Mouse (Mus musculus) liver, adult 2 months (tissue): ENCODE results near the gene Itih3. TPM values are rescaled to one million over a fixed set of nuclear protein-coding genes. Genes with fewer than 3 reads are reported as not detected.

Experiments
- DNase-seq: peaks from one replicate; pipeline ENCODE4 v3.0.0-alpha.2; 2011; ENCODE audit warnings: low read depth, low spot score; ENCODE audit errors: extremely low read depth
- H3K27ac ChIP-seq: fragments of 200-500 bp; replicated peaks from 2 replicates; pipeline ENCODE4 v1.5.1; 2012; ENCODE audit warnings: low read depth, mild to moderate bottlenecking, control low read depth, inconsistent platforms, low read length; ENCODE audit not compliant: insufficient read depth
- H3K27me3 ChIP-seq: fragments of 200-500 bp; 2 replicates; pipeline ENCODE4 v1.6.1; 2012; ENCODE audit warnings: mild to moderate bottlenecking, moderate library complexity, low read length, inconsistent platforms; ENCODE audit not compliant: control insufficient read depth, insufficient read depth
- H3K36me3 ChIP-seq: fragments of 200-500 bp; 2 replicates; pipeline ENCODE4 v1.6.1; 2012; ENCODE audit warnings: low read length, inconsistent platforms; ENCODE audit not compliant: control insufficient read depth, insufficient read depth
- H3K4me1 ChIP-seq: fragments of 200-500 bp; 2 replicates; pipeline ENCODE4 v1.6.1; 2011; ENCODE audit warnings: low read length; ENCODE audit not compliant: control insufficient read depth, insufficient read depth
- H3K4me3 ChIP-seq: fragments of 200-500 bp; 2 replicates; pipeline ENCODE4 v1.5.1; 2011; ENCODE audit warnings: low read depth, mild to moderate bottlenecking, control low read depth, low read length, moderate library complexity; ENCODE audit not compliant: insufficient read depth
- H3K79me2 ChIP-seq: fragments of 200-500 bp; 2 replicates; pipeline ENCODE4 v1.6.1; 2012; ENCODE audit warnings: inconsistent platforms, mild to moderate bottlenecking, low read length, moderate library complexity; ENCODE audit not compliant: control insufficient read depth, insufficient read depth
- H3K9ac ChIP-seq: fragments of 200-500 bp; 2 replicates; pipeline ENCODE4 v1.6.1; 2012; ENCODE audit warnings: low read depth, mild to moderate bottlenecking, control low read depth, inconsistent platforms, low read length
- CTCF ChIP-seq: fragments of 200-500 bp; IDR thresholded peaks from 2 replicates; pipeline ENCODE4 v1.5.1; 2011; ENCODE audit warnings: low read depth, low read length, control low read depth
- POLR2A ChIP-seq: fragments of 200-500 bp; IDR thresholded peaks from 2 replicates; pipeline ENCODE4 v1.6.1; 2011; ENCODE audit warnings: low read length, control low read depth; ENCODE audit not compliant: insufficient read depth; ENCODE audit errors: extremely low read depth
- WGBS: fragments of 180-500 bp; shearing (Covaris S2); methylation state at CpG from one replicate; pipeline ENCODE4 v1.1.7; 2018; 5-methylcytosine and 5-hydroxymethylcytosine counted together
- polyA plus RNA-seq: library from polyadenylated mRNA; depleted of rRNA; stranded (reverse); fragments of >200 nt; gene quantifications from 2 replicates; pipeline ENCODE4 v1.2.3, GENCODE M21; 2012
- total RNA-seq: library from RNA; depleted of rRNA; stranded (reverse); fragments of >200 nt; gene quantifications from 2 replicates; pipeline ENCODE4 v1.2.3, GENCODE M21; 2014

The Itih3 gene
- total and polyA plus RNA-seq, 2 experiments: 492 to 603 TPM

DNA sequence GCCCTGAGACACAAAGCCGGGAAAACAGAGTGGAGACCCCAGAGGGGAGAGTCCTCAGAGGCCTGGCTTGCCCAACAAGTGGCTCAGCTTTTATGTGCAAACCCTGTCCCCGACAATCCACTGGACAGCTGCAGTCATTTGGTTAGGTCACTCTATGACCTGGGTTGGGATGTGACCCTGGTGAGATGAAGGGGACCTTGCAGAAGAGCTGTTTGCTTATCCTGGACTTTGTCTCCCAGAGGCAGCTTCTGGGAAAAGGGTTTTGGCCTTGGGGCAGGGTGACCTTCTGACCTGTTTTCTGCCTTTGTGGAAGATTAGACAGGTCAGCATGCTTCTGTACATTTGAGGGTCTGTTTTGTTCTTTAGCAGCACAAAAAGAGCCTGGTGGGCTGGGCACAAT lies 21.2 kb upstream of the Itih3 start:
- 8% methylated on average over 2 of the region's 2 CpGs for WGBS
- TF ChIP-seq CTCF (no peak), POLR2A (no peak)
- Histone ChIP-seq H3K27me3 (no peaks in the 10 kb centered on the region), H3K27ac (peak overlapping the region; percentile 98), H3K79me2 (peaks cover 9% of the 10 kb centered on the region; the same call in 1 of the 2 replicates), H3K9ac (peak overlapping the region; percentile 67), H3K36me3 (0 out of 2 replicates have a peak, but pooled peaks cover 1% of the 10 kb centered on the region), H3K4me3 (peak overlapping the region; percentile 10; the same call in 1 of the 2 replicates), H3K4me1 (peaks cover 40% of the 10 kb centered on the region)
- peak; percentile 99 for DNase-seq

DNA sequence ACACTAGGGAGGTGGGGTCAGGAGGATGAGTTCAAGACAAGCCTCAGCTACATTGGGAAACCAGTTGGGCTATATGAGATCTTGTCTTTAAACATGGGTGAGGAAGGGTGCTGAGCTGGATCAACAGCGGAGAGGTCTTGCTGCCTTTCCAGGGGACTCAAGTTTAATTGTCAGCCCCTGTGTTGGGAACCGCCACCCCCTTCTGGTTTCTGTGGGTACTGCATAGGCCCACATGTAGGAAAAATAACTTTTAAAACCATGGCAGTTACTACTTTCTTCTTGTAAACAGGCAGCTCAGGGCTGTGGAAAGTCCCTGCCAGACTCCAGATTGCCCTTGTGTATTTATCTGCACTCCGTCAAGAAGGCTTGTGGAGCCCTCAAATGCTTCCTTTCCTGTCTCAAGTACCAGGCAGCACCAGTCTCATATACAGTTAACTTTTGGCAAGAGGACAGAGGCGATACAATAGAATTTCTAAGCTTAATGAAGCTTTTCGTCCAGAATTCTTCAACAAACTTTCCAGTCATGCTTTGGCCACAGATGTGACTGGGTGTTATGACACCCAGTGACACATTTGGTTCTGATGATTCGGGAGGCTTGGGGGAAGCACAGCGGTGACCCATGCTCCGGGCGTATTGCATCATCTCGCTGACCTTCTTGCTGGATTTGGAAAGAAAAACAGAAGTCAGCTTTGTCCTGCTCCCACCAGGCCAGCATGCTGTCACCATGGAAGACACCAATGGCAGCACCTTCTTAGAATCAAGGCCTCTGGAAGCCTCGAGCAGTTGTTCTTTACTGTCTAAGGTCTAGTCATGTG lies 20.5 kb upstream of the Itih3 start:
- H3K79me2 ChIP-seq: peaks cover 9% of the 10 kb centered on the region; the same call in 1 of the 2 replicates
- peak overlapping the region; percentile 67 for H3K9ac ChIP-seq
- 0 out of 2 replicates have a peak, but pooled peaks cover 1% of the 10 kb centered on the region for H3K36me3 ChIP-seq
- peak overlapping the region; percentile 10; the same call in 1 of the 2 replicates for H3K4me3 ChIP-seq
- 14% methylated on average over 11 of the region's 11 CpGs for WGBS
- no peak for TF ChIP-seq POLR2A
- TF ChIP-seq CTCF: peak; percentile 72
- peaks cover 40% of the 10 kb centered on the region for H3K4me1 ChIP-seq
- H3K27ac ChIP-seq: peak overlapping the region; percentile 98
- peak; percentile 97 for DNase-seq
- H3K27me3 ChIP-seq: no peaks in the 10 kb centered on the region

DNA sequence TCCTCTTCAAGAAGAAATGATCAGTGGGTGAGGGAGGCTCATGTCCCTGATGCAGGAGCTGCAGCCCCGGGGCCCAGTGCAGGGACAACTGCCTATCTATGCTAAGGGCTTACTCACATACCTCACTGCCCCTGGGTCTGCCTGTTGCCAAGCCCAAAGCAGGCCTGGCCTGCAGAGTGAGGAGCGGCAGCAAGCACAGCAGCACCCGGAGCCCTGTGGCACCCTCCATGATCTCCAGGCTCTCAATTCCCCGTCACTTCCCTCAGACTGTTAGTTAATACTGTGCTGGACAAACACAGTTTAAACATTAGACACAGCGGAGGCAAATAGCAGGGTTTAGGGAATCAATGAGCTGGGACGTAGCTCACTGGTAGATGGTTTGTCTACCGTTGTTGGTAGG lies 19.5 kb upstream of the Itih3 start, which contains the start of gene Itih1:
Gene Itih1 (minus strand): TSS at position 252 of the 400 bp plus-strand sequence.
- peak; percentile 90 for DNase-seq
- Histone ChIP-seq H3K4me3 (peak within 1 kb of the TSS; percentile 100), H3K9ac (peak within 1 kb of the TSS; percentile 100), H3K27me3 (no peaks in the 10 kb centered on the region), H3K4me1 (peaks cover 40% of the 10 kb centered on the region), H3K79me2 (peaks cover 9% of the 10 kb centered on the region; the same call in 1 of the 2 replicates), H3K36me3 (0 out of 2 replicates have a peak, but pooled peaks cover 1% of the 10 kb centered on the region), H3K27ac (peak within 1 kb of the TSS; percentile 98)
- 23% methylated on average over 7 of the region's 7 CpGs for WGBS
- TF ChIP-seq CTCF (no peak), POLR2A (peak; percentile 87)

DNA sequence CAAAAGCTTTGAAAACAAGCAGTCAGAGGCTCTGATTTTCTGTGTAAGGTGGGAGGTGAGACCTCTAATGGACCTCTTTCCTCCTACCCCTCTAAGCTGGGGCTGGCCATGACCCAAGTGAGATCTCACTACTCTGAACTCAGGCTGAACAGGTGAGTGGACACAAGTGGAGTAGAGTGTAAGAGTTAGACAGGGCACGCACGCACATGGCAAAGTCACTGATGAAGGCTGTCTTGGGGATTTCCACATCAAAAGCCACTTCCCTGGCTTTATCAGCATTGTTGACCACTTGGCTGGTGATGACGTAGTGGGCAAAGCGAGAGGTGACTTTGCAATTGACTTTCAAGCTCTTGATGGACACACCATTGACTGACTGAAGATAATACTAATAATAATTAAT lies 18.7 kb upstream of the Itih3 start:
- Histone ChIP-seq H3K79me2 (peaks cover 9% of the 10 kb centered on the region; the same call in 1 of the 2 replicates), H3K36me3 (peaks cover 5% of the 10 kb centered on the region; the same call in 1 of the 2 replicates), H3K9ac (peak overlapping the region; percentile 55), H3K27ac (peak overlapping the region; percentile 53), H3K4me1 (peaks cover 40% of the 10 kb centered on the region), H3K27me3 (no peaks in the 10 kb centered on the region), H3K4me3 (peak overlapping the region; percentile 27; the same call in 1 of the 2 replicates)
- TF ChIP-seq POLR2A: no peak
- TF ChIP-seq CTCF: no peak
- peak; percentile 62 for DNase-seq
- 19% methylated on average over 4 of the region's 4 CpGs for WGBS

DNA sequence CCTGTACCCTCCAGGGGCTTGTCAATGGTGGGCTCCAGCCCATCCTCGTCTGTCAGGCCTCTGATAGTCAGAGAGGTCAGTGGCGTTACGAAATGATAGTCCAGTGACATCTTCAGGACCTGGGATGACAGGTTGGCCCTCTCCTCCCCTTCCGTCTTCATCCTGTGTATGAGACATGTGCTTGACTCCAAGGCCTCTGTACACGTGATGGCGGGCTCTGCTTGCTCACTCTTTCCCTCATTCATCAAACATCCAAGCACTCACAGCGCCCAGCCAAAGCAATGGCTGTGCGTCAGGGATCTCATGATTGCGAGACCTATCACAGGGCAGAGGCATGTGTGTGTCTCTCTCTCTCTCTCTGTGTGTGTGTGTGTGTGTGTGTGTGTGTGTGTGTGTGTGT lies 9.8 kb upstream of the Itih3 start:
- WGBS: 80% methylated on average over 9 of the region's 9 CpGs
- Histone ChIP-seq H3K27ac (no peak overlapping the region), H3K4me3 (no peak overlapping the region), H3K27me3 (no peaks in the 10 kb centered on the region), H3K4me1 (peaks cover 18% of the 10 kb centered on the region), H3K79me2 (no peaks in the 10 kb centered on the region), H3K9ac (no peak overlapping the region), H3K36me3 (peaks cover 42% of the 10 kb centered on the region)
- no peak for TF ChIP-seq POLR2A
- TF ChIP-seq CTCF: no peak
- DNase-seq: no peak

DNA sequence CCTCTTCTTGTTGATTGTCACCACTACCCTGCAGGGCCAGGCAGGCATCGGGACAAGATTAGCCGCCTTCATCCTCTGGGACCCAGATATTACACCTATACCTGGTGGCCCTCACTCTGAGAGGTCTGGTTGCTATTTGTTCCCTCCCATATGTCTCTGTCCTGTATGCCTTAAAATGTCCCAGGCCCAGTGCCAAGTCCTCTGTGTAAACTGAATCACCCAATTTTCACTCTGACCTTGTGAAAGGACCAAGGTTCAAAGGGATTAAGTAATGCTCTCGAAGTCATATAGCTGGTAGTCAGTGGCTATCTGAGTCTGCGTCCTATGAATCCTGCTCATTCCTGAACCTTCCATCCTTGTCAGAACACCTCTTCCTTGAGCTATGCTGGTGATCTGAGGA lies 6.8 kb upstream of the Itih3 start:
- TF ChIP-seq CTCF (no peak), POLR2A (no peak)
- no peak overlapping the region for H3K4me3 ChIP-seq
- H3K27ac ChIP-seq: peak overlapping the region; percentile 72
- peak; percentile 84 for DNase-seq
- 40% methylated on average over 4 of the region's 4 CpGs for WGBS
- H3K4me1 ChIP-seq: peaks cover 18% of the 10 kb centered on the region
- H3K36me3 ChIP-seq: peaks cover 23% of the 10 kb centered on the region
- no peaks in the 10 kb centered on the region for H3K79me2 ChIP-seq
- no peak overlapping the region for H3K9ac ChIP-seq
- H3K27me3 ChIP-seq: no peaks in the 10 kb centered on the region
